Mouse (Mus musculus) MEL-GATA-1-ER (cell line): ENCODE results near the gene Spats1.
"Not testable (repeated sequence)": the region's sequence is repeated elsewhere in the genome, so short reads cannot be mapped to it uniquely, and the experiment has no call there.

Source experiments
- DNase-seq: peaks from one replicate; pipeline ENCODE4 v3.0.0-alpha.2; 2012; ENCODE audit warnings: low read depth; ENCODE audit errors: extremely low read depth

Gene Spats1

GRCm38 (mm10) chr17:45447063-45447462 lies 28.2 kb downstream of the Spats1 start:
- no peak for DNase-seq

- DNase-seq, result peak; percentile 59
These were observed 29.3 kb downstream of the Spats1 start for GRCm38 (mm10) chr17:45445923-45446322.

GRCm38 (mm10) chr17:45434262-45434590 lies 41.0 kb downstream of the Spats1 start:
- no peak for DNase-seq

- peak; percentile 97 for DNase-seq
These were observed 41.6 kb downstream of the Spats1 start, which contains the start of gene Cdc5l for GRCm38 (mm10) chr17:45433419-45434261. TSS of gene Cdc5l (minus strand) at chr17:45433737.

GRCm38 (mm10) chr17:45432706-45433398 lies 42.4 kb downstream of the Spats1 start:
- DNase-seq, result no peak

GRCm38 (mm10) chr17:45432007-45432406 lies 43.2 kb downstream of the Spats1 start:
- DNase-seq, result no peak

GRCm38 (mm10) chr17:45417387-45417786 lies 57.8 kb downstream of the Spats1 start:
- no peak for DNase-seq

- not testable (repeated sequence) for DNase-seq
These were observed 63.6 kb downstream of the Spats1 start for GRCm38 (mm10) chr17:45411617-45412016.

GRCm38 (mm10) chr17:45408719-45409118 lies 66.5 kb downstream of the Spats1 start:
- no peak for DNase-seq

- DNase-seq, result no peak
These were observed 68.9 kb downstream of the Spats1 start for GRCm38 (mm10) chr17:45406281-45406680.

- DNase-seq, result peak; percentile 32
These were observed 72.0 kb downstream of the Spats1 start for GRCm38 (mm10) chr17:45403207-45403606.

- no peak for DNase-seq
These were observed 72.6 kb downstream of the Spats1 start for GRCm38 (mm10) chr17:45402601-45403000.

- no peak for DNase-seq
These were observed 73.1 kb downstream of the Spats1 start for GRCm38 (mm10) chr17:45402126-45402525.

GRCm38 (mm10) chr17:45401126-45401905 lies 73.9 kb downstream of the Spats1 start:
- no peak for DNase-seq

GRCm38 (mm10) chr17:45398021-45398420 lies 77.2 kb downstream of the Spats1 start:
- no peak for DNase-seq

GRCm38 (mm10) chr17:45397541-45397940 lies 77.7 kb downstream of the Spats1 start:
- DNase-seq, result no peak

- DNase-seq, result no peak
These were observed 80.6 kb downstream of the Spats1 start for GRCm38 (mm10) chr17:45394612-45395011.

GRCm38 (mm10) chr17:45393765-45394164 lies 81.5 kb downstream of the Spats1 start:
- no peak for DNase-seq
